Mouse (Mus musculus): ENCODE data around the gene Gzmb. TPM values are rescaled to one million over a fixed set of nuclear protein-coding genes. Genes with fewer than 3 reads are reported as not detected.

Gene Gzmb
- not detected in 2 replicates for polyA plus RNA-seq (2021; fragmentation: Nextera tagmentation)
- long read RNA-seq, experiment 1: 0 reads
- long read RNA-seq, experiment 2: 0 reads

GRCm38 (mm10) chr14:56262153-56262552 lies at the start of gene Gzmb:
TSS of gene Gzmb (minus strand) at chr14:56262260.

DNA sequence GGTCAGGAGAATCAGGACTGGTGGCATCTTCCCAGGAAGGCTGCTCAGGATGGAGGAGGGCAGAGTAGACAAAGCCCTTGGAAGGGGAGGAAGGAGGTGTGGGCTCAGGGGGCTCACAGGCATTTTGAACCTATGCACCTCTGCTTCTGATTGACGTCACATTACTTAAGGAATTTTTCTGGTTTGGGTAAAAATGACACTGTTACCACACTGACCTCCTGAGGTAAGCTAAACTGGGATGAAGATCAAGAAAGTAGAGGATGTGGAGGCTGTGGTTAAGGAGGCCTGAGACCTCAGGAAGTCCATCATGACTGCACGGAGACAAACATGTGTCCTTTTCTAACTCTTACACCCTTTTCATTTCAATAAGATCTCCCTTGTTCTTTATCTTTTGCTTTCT lies 27.5 kb downstream of the Gzmb start, which contains the start of gene Gzmc:
Gene Gzmc (minus strand): TSS at position 101 of the 400 bp plus-strand sequence.

GRCm38 (mm10) chr14:56211317-56211716 lies 50.7 kb downstream of the Gzmb start, which contains the start of gene Gzmf:
TSS of gene Gzmf (minus strand) at chr14:56211417.

Other genes starting within 250 kb of the Gzmb start
- not detected in 2 replicates for gene Mcpt1, start 244.3 kb downstream of the Gzmb start, polyA plus RNA-seq (2021; fragmentation: Nextera tagmentation)
- not detected in 2 replicates for gene Mcpt9, start 231.8 kb downstream of the Gzmb start, polyA plus RNA-seq (2021; fragmentation: Nextera tagmentation)
- gene Mcpt2, start 220.2 kb downstream of the Gzmb start, polyA plus RNA-seq (2021; fragmentation: Nextera tagmentation): not detected in 2 replicates
- gene Mcpt4, start 199.9 kb downstream of the Gzmb start, polyA plus RNA-seq (2021; fragmentation: Nextera tagmentation): not detected in 2 replicates
- not detected in 2 replicates for gene Mcpt8, start 177.0 kb downstream of the Gzmb start, polyA plus RNA-seq (2021; fragmentation: Nextera tagmentation)
- gene Ctsg, start 159.7 kb downstream of the Gzmb start, polyA plus RNA-seq (2021; fragmentation: Nextera tagmentation): not detected in 2 replicates
- not detected in 2 replicates for gene Gzme, start 141.6 kb downstream of the Gzmb start, polyA plus RNA-seq (2021; fragmentation: Nextera tagmentation)
- not detected in 2 replicates for gene Gzmd, start 129.7 kb downstream of the Gzmb start, polyA plus RNA-seq (2021; fragmentation: Nextera tagmentation)
- not detected in 2 replicates for gene Gzmg, start 102.7 kb downstream of the Gzmb start, polyA plus RNA-seq (2021; fragmentation: Nextera tagmentation)
- not detected in 2 replicates for gene Gzmn, start 87.7 kb downstream of the Gzmb start, polyA plus RNA-seq (2021; fragmentation: Nextera tagmentation)
- gene Gzmf, start 50.8 kb downstream of the Gzmb start, polyA plus RNA-seq (2021; fragmentation: Nextera tagmentation): not detected in 2 replicates
- gene Gzmc, start 27.6 kb downstream of the Gzmb start, polyA plus RNA-seq (2021; fragmentation: Nextera tagmentation): not detected in 2 replicates
- not detected in 2 replicates for gene Atp12a, start 102.8 kb upstream of the Gzmb start, polyA plus RNA-seq (2021; fragmentation: Nextera tagmentation)
- 0.33 and 0.60 TPM in 2 replicates for gene Rnf17, start 140.3 kb upstream of the Gzmb start, polyA plus RNA-seq (2021; fragmentation: Nextera tagmentation)

Measured in layer of hippocampus, adult 6 months (tissue).